Mouse (Mus musculus) myocyte (in vitro differentiated cells): Measurements from ENCODE around the gene Stil. TPM values are rescaled to one million over a fixed set of nuclear protein-coding genes. Genes with fewer than 3 reads are reported as not detected.

Experiments
- H3K27me3 ChIP-seq: one replicate; pipeline ENCODE4 v1.6.1; 2011; ENCODE audit not compliant: control insufficient read depth, insufficient read depth, insufficient read length
- H3K36me3 ChIP-seq: one replicate; pipeline ENCODE4 v1.6.1; 2011; ENCODE audit not compliant: control insufficient read depth, insufficient read depth
- H3K4me2 ChIP-seq: one replicate; pipeline ENCODE4 v1.6.1; 2011; ENCODE audit warnings: low read depth, control low read depth
- H3K4me3 ChIP-seq: one replicate; pipeline ENCODE4 v1.5.1; 2011; ENCODE audit warnings: mild to moderate bottlenecking, control low read depth, moderate library complexity
- H3K79me2 ChIP-seq: one replicate; pipeline ENCODE4 v1.6.1; 2011; ENCODE audit not compliant: control insufficient read depth, insufficient read depth
- H3ac ChIP-seq: one replicate; pipeline ENCODE4 v1.6.1; 2011; ENCODE audit not compliant: control insufficient read depth, insufficient read length
- CEBPB ChIP-seq: IDR thresholded peaks from 2 replicates; pipeline ENCODE4 v1.6.1; 2011; ENCODE audit warnings: mild to moderate bottlenecking, moderate library complexity; ENCODE audit not compliant: poor library complexity, insufficient read depth, severe bottlenecking
- E2F4 ChIP-seq: IDR thresholded peaks from one replicate; pipeline ENCODE4 v1.6.1; 2011; ENCODE audit warnings: mild to moderate bottlenecking, control low read depth, moderate library complexity; ENCODE audit not compliant: insufficient read depth
- MAX ChIP-seq: IDR thresholded peaks from one replicate; pipeline ENCODE4 v1.6.1; 2011; ENCODE audit warnings: low read depth, mild to moderate bottlenecking, control low read depth
- MYOD1 ChIP-seq, 3 experiments: IDR thresholded peaks; one replicate each; pipeline ENCODE4 v1.6.1; 2011; ENCODE audit warnings: control low read depth in 2 of 3, low read depth in 2 of 3, mild to moderate bottlenecking in 2 of 3, moderate library complexity in 1 of 3; ENCODE audit not compliant: insufficient read length in 2 of 3, control insufficient read depth in 1 of 3
- MYOG ChIP-seq, 3 experiments: IDR thresholded peaks; one replicate each; pipeline ENCODE4 v1.6.1; 2011; ENCODE audit warnings: control low read depth in 2 of 3, low read depth in 2 of 3, mild to moderate bottlenecking in 2 of 3; ENCODE audit not compliant: insufficient read length in 2 of 3, control insufficient read depth in 1 of 3, insufficient read depth in 1 of 3
- POLR2A ChIP-seq: IDR thresholded peaks from one replicate; pipeline ENCODE4 v1.6.1; 2011; ENCODE audit warnings: low read depth, mild to moderate bottlenecking, control low read depth, moderate library complexity; ENCODE audit not compliant: insufficient read length
- POLR2AphosphoS2 ChIP-seq: IDR thresholded peaks from one replicate; pipeline ENCODE4 v1.6.1; 2011; ENCODE audit warnings: low read depth, control low read depth; ENCODE audit not compliant: insufficient read length
- REST ChIP-seq: IDR thresholded peaks from one replicate; pipeline ENCODE4 v1.6.1; 2011; ENCODE audit warnings: mild to moderate bottlenecking, control low read depth, moderate library complexity; ENCODE audit not compliant: insufficient read depth, insufficient read length
- SRF ChIP-seq: IDR thresholded peaks from one replicate; pipeline ENCODE4 v1.6.1; 2011; ENCODE audit warnings: low read depth; ENCODE audit not compliant: control insufficient read depth, insufficient read length
- TCF12 ChIP-seq: IDR thresholded peaks from one replicate; pipeline ENCODE4 v1.6.1; 2011; ENCODE audit warnings: mild to moderate bottlenecking, control low read depth; ENCODE audit not compliant: poor library complexity, insufficient read depth, severe bottlenecking
- TCF3 ChIP-seq: IDR thresholded peaks from one replicate; pipeline ENCODE4 v1.6.1; 2011; ENCODE audit warnings: low read depth, control low read depth; ENCODE audit not compliant: insufficient read length
- USF1 ChIP-seq: IDR thresholded peaks from one replicate; pipeline ENCODE4 v1.6.1; 2011; ENCODE audit warnings: low read depth, mild to moderate bottlenecking, control low read depth, moderate library complexity
- polyA plus RNA-seq: library from polyadenylated mRNA; unstranded; fragments of >200 nt; fragmentation: generic; extraction: Trizol; gene quantifications from one replicate; pipeline ENCODE4 v1.2.1, GENCODE M21; 2012; ENCODE audit warnings: missing spikeins

Gene Stil
- polyA plus RNA-seq, 1 experiment, result 1.6 TPM

DNA sequence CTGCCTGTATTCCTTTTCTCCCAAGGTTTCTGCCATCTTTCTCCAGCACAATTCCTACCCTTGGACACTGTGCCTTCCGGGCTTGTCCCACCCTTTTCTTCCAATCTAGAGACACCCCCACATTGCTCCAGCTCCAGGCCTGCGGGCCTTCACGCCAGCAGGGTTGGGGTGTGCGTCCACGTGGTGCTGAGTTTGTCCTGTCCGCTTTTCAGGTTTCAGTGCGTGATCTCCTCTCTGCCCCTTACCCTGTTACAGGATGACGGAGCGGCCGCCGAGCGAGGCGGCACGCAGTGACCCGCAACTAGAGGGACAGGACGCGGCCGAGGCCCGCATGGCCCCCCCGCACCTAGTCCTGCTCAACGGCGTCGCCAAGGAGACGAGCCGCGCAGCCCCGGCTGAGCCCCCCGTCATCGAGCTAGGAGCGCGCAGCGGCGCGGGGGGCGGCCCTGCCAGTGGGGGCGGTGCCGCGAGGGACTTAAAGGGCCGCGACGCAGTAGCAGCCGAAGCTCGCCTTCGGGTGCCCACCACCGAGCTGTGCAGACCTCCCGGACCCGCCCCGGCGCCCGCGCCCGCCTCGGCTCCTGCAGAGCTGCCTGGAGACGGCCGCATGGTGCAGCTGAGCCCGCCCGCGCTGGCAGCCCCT, 63.0 kb downstream of the Stil start:
- Histone ChIP-seq H3K4me2 (peak overlapping the region; percentile 50), H3K4me3 (no peak overlapping the region), H3K79me2 (no peaks in the 10 kb centered on the region), H3ac (peak overlapping the region; percentile 28), H3K27me3 (peaks cover 59% of the 10 kb centered on the region), H3K36me3 (no peaks in the 10 kb centered on the region)
- TF ChIP-seq E2F4 (no peak), REST (no peak), USF1 (no peak), TCF3 (no peak), TCF12 (no peak), POLR2A (no peak), POLR2AphosphoS2 (no peak), MYOD1 (IDR thresholded peaks at IDR 0.05; ENCODE audit: control insufficient read depth in 1 of 3, insufficient read length in 2 of 3, low read depth in 2 of 3) (no peak), MYOG (IDR thresholded peaks at IDR 0.05; ENCODE audit: control insufficient read depth in 1 of 3, insufficient read depth in 1 of 3, insufficient read length in 2 of 3, low read depth in 2 of 3) (no peak), MAX (no peak), SRF (no peak)

DNA sequence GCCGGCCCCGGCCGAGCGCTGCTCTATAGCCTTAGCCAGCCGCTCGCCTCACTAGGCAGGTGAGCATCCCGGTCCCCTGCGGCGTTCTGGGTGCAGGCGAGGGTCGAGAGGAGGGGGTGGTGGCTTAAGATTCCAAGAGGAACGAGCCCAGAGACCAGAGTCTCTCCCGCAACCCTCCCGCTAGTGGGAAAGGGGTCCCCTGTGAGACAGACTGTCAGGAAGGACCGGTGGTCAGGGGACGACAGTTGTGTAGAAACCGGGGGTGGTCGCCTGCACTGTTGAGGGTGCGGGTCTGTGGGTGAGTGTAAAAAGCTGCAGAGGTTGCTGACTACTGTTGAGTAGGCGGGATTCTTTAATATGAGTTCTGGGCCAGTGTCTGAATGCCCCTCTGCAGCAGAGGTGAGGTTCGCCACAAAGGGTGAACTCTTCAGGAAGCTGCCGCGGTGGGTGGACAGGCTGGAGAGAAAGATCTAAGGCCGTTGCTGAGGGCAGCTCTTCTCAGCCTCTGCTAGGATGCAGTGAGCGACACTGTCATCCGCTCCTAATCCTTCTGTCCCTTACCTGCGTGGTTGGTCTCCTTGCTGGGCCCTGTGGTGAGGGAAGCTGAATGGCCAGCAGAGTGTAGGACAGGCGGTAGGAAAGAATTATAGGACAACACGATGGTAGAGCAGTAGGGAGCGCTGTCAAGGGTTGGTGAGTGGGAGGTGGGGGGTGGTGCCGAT, 63.7 kb downstream of the Stil start:
- no peak overlapping the region for H3K4me3 ChIP-seq
- H3K27me3 ChIP-seq, result peaks cover 58% of the 10 kb centered on the region
- H3K4me2 ChIP-seq, result peak overlapping the region; percentile 50
- no peak for TF ChIP-seq E2F4
- TF ChIP-seq POLR2A, result no peak
- TF ChIP-seq MAX, result no peak
- no peak for TF ChIP-seq SRF
- no peak for TF ChIP-seq POLR2AphosphoS2
- no peak for TF ChIP-seq MYOD1 (IDR thresholded peaks at IDR 0.05; ENCODE audit: control insufficient read depth in 1 of 3, insufficient read length in 2 of 3, low read depth in 2 of 3)
- no peak for TF ChIP-seq MYOG (IDR thresholded peaks at IDR 0.05; ENCODE audit: control insufficient read depth in 1 of 3, insufficient read depth in 1 of 3, insufficient read length in 2 of 3, low read depth in 2 of 3)
- no peak for TF ChIP-seq TCF3
- no peak for TF ChIP-seq TCF12
- no peak for TF ChIP-seq REST
- no peak for TF ChIP-seq CEBPB
- TF ChIP-seq USF1, result no peak
- H3K36me3 ChIP-seq, result no peaks in the 10 kb centered on the region
- peak overlapping the region; percentile 28 for H3ac ChIP-seq
- no peaks in the 10 kb centered on the region for H3K79me2 ChIP-seq

DNA sequence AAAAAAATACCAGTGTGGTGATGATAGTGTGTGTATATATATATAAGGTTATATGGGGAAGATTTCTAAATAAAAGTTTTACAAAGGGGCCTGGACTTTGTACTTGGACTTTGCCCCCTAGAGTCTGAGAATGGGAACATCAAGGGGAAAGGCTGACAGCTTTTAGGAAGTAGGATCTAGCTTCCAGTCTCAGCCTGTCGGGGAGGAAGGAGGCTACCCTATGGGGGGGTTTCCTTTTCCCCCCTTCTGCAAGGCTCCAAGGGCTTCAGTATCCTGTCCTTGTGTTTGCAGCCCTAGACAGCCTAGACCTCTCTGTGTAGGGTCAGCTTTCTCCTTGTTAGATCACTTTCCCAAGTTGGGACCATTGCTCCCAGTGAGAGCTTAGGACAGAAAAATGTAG, 71.7 kb downstream of the Stil start:
- H3K79me2 ChIP-seq, result no peaks in the 10 kb centered on the region
- peaks cover 7% of the 10 kb centered on the region for H3K27me3 ChIP-seq
- H3K4me2 ChIP-seq, result no peak overlapping the region
- no peak overlapping the region for H3ac ChIP-seq
- no peak for TF ChIP-seq MAX
- no peak for TF ChIP-seq TCF12
- no peak for TF ChIP-seq USF1
- TF ChIP-seq REST, result no peak
- no peak for TF ChIP-seq SRF
- no peak overlapping the region for H3K4me3 ChIP-seq
- H3K36me3 ChIP-seq, result no peaks in the 10 kb centered on the region

DNA sequence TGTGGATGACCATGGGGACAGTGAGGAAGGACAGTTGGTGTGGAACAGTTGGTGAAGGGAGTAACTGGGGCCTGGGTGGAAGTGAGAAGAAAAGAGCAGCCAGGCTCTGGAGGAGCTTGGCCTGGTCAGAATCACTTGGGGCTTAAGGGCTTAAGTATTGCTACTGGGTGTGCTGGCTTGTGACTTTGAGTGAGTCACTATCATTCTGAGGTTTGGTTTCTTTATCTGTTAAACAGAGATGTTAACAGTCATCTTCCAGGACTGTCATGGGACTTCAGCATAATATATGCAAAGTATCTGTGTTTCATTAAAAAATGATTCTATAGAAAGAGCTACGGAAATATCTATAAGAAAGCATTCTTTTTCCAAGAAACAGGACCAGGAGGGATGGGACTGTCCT, 74.8 kb downstream of the Stil start:
- no peak overlapping the region for H3K4me3 ChIP-seq
- H3K79me2 ChIP-seq, result no peaks in the 10 kb centered on the region
- H3K27me3 ChIP-seq, result no peaks in the 10 kb centered on the region
- no peak overlapping the region for H3ac ChIP-seq
- no peak for TF ChIP-seq POLR2A
- TF ChIP-seq E2F4, result no peak
- no peak for TF ChIP-seq MYOD1 (IDR thresholded peaks at IDR 0.05; ENCODE audit: control insufficient read depth in 1 of 3, insufficient read length in 2 of 3, low read depth in 2 of 3)
- no peak for TF ChIP-seq USF1
- no peak for TF ChIP-seq POLR2AphosphoS2
- no peak for TF ChIP-seq TCF3
- TF ChIP-seq MAX, result no peak
- no peak for TF ChIP-seq TCF12
- TF ChIP-seq REST, result no peak
- TF ChIP-seq SRF, result no peak
- no peak for TF ChIP-seq MYOG (IDR thresholded peaks at IDR 0.05; ENCODE audit: control insufficient read depth in 1 of 3, insufficient read depth in 1 of 3, insufficient read length in 2 of 3, low read depth in 2 of 3)
- no peak for TF ChIP-seq CEBPB
- no peaks in the 10 kb centered on the region for H3K36me3 ChIP-seq
- no peak overlapping the region for H3K4me2 ChIP-seq
